Mouse (Mus musculus) liver, embryonic 13.5 days (tissue): ENCODE results near the gene Ptn. TPM values are rescaled to one million over a fixed set of nuclear protein-coding genes. Genes with fewer than 3 reads are reported as not detected.
A peak's percentile ranks its signal among the peaks of the same experiment; 100 is the strongest.

Experiments
- ATAC-seq: fragments of 200-750 bp; cut with Nextera tagmentation; 2 replicates; pipeline ENCODE4 v1.8.0; 2017; ENCODE audit warnings: low read depth, mild to moderate bottlenecking, moderate number of reproducible peaks, moderate library complexity
- DNase-seq: peaks from one replicate; pipeline ENCODE4 v3.0.0; 2022
- H3K27ac ChIP-seq: fragments of 300-500 bp; sonication (generic); 2 replicates; pipeline ENCODE4 v1.5.1; 2015; ENCODE audit warnings: moderate library complexity, mild to moderate bottlenecking, inconsistent platforms
- H3K27me3 ChIP-seq: fragments of 300-500 bp; sonication (generic); 2 replicates; pipeline ENCODE4 v1.6.1; 2015; ENCODE audit warnings: mild to moderate bottlenecking, inconsistent platforms
- H3K36me3 ChIP-seq: fragments of 300-500 bp; sonication (generic); 2 replicates; pipeline ENCODE4 v1.6.1; 2015; ENCODE audit warnings: mild to moderate bottlenecking, inconsistent platforms
- H3K4me1 ChIP-seq: fragments of 300-500 bp; sonication (generic); replicated peaks from 2 replicates; pipeline ENCODE4 v1.6.1; 2015; ENCODE audit warnings: inconsistent platforms
- H3K4me2 ChIP-seq: fragments of 300-500 bp; sonication (generic); 2 replicates; pipeline ENCODE4 v1.6.1; 2015; ENCODE audit warnings: inconsistent platforms, mild to moderate bottlenecking, moderate library complexity
- H3K4me3 ChIP-seq: fragments of 300-500 bp; sonication (generic); replicated peaks from 2 replicates; pipeline ENCODE4 v1.5.1; 2015; ENCODE audit warnings: mild to moderate bottlenecking, inconsistent platforms
- H3K9ac ChIP-seq: fragments of 300-500 bp; sonication (generic); 2 replicates; pipeline ENCODE4 v1.6.1; 2015; ENCODE audit warnings: mild to moderate bottlenecking, inconsistent platforms
- H3K9me3 ChIP-seq: fragments of 300-500 bp; sonication (generic); replicated peaks from 2 replicates; pipeline ENCODE4 v1.6.1; 2016; ENCODE audit warnings: inconsistent platforms
- WGBS: fragments of 180-500 bp; shearing (Covaris S2); methylation state at CpG from one replicate; pipeline ENCODE4 v1.1.7; 2015; ENCODE audit not compliant: insufficient replicate concordance; 5-methylcytosine and 5-hydroxymethylcytosine counted together
- polyA plus RNA-seq: library from polyadenylated mRNA; unstranded; fragments of >200 nt; fragmentation: Nextera tagmentation; extraction: Ambion mirVana; gene quantifications from 2 replicates; pipeline ENCODE4 v1.2.1, GENCODE M21; 2015

Ptn gene
- polyA plus RNA-seq: 39.9 and 50.2 TPM in 2 replicates

DNA sequence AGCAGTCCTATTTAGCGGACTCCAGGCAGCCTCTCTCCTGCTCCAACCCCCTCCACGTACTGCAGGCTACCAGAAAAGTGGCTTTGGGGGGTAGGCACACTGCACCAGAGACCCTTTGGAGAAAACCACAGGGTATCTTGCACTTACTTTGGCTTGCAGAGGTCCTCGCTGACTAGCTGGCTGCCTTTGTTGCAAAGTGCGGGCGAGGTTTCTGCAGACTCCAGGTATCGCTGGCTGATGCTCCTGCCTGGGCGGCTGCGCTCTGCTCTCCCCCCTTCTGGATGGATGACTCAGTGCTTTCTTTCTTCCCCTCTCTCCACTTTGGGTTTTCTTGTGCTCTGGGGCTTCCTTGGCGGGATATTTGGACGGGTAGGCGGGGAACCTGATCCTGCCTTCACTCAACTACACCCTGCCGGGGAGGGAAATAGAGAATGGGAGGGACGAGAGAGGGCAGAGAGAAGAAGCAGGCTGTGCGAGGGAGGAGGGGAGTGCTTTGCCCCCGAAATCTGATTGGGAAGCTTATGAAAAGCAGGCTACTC lies at the start of gene Ptn:
Gene Ptn (minus strand): TSS at position 474 of the 539 bp plus-strand sequence.
- Histone ChIP-seq H3K9ac (no peak within 1 kb of the TSS), H3K4me1 (no peaks in the 10 kb centered on the region), H3K9me3 (no peaks in the 10 kb centered on the region), H3K36me3 (no peaks in the 10 kb centered on the region), H3K27ac (no peak within 1 kb of the TSS), H3K4me3 (peak within 1 kb of the TSS; percentile 35), H3K27me3 (peaks cover 10% of the 10 kb centered on the region), H3K4me2 (peak within 1 kb of the TSS; percentile 39)
- no peak for ATAC-seq
- WGBS: 4% methylated on average over 15 of the region's 15 CpGs
- DNase-seq: no peak

GRCm38 (mm10) chr6:36858258-36859041 lies 48.4 kb upstream of the Ptn start:
- Histone ChIP-seq H3K4me1 (no peaks in the 10 kb centered on the region), H3K27me3 (no peaks in the 10 kb centered on the region), H3K27ac (no peak overlapping the region), H3K4me3 (no peak overlapping the region), H3K9ac (no peak overlapping the region), H3K4me2 (no peak overlapping the region), H3K36me3 (no peaks in the 10 kb centered on the region), H3K9me3 (no peaks in the 10 kb centered on the region)
- WGBS: 48% methylated on average over 3 of the region's 3 CpGs
- no peak for ATAC-seq
- DNase-seq: no peak

DNA sequence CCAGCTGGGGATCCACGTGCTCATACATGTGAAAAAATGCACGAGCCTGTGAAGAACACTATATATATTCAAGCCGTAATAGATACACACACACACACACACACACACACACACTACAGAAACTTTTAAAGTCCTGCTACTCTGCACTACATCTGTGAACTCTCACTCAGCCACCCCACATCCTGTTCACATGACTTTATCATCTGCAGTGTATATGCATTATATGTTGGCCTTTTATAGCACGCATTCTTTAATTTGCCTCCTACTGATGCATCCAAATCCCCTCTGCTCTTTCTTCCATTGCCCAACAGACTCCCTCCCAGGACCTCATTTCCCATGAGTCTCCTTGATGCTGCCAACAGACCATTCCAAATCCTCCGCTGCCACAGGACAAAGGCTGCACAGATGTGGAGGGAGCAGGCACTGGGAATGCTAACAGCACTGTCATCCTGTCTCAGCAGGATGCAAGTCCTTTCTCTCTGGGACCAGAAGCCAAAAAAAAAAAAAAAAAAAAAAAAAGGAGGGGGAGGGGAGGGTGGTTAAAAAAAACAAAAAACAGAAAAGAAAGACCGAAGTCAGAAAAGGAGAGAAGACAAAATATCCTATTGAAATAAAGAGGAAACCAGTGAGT lies 47.7 kb upstream of the Ptn start:
- no peaks in the 10 kb centered on the region for H3K27me3 ChIP-seq
- no peaks in the 10 kb centered on the region for H3K9me3 ChIP-seq
- no peak overlapping the region for H3K9ac ChIP-seq
- no peaks in the 10 kb centered on the region for H3K36me3 ChIP-seq
- ATAC-seq (no peak), DNase-seq (no peak)
- no peak overlapping the region for H3K4me2 ChIP-seq
- no peak overlapping the region for H3K4me3 ChIP-seq
- no peaks in the 10 kb centered on the region for H3K4me1 ChIP-seq
- no peak overlapping the region for H3K27ac ChIP-seq
- WGBS: 51% methylated on average over 6 of the region's 6 CpGs

- DNase-seq (no peak), ATAC-seq (no peak)
- no peak overlapping the region for H3K9ac ChIP-seq
- no peaks in the 10 kb centered on the region for H3K9me3 ChIP-seq
- no peak overlapping the region for H3K27ac ChIP-seq
- WGBS: 61% methylated on average over 7 of the region's 7 CpGs
- H3K36me3 ChIP-seq: no peaks in the 10 kb centered on the region
- H3K4me3 ChIP-seq: no peak overlapping the region
- no peaks in the 10 kb centered on the region for H3K27me3 ChIP-seq
- no peaks in the 10 kb centered on the region for H3K4me1 ChIP-seq
- H3K4me2 ChIP-seq: no peak overlapping the region
Observed at GRCm38 (mm10) chr6:36850422-36851129, 40.6 kb upstream of the Ptn start.

DNA sequence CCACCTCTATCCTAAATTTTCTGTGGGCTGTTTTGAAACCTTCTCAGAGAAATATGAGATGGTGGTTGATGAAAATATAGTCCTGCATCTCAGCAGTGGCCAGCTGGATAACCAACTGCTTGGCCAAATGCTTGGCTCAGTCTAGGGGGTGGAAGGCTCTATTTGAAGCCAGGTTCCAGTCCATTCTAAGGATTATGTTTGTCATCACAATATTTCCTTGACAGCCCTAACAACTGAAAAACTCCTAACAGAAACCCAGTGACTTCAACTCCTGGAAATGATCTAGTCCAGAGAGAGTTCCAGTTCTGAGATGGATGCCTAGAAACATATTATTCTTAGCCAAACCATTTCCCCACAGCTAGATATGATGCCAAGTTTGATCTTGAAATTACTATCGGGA lies 35.3 kb upstream of the Ptn start:
- 74% methylated on average over 1 of the region's 1 CpGs for WGBS
- Histone ChIP-seq H3K4me3 (no peak overlapping the region), H3K27ac (no peak overlapping the region), H3K9me3 (no peaks in the 10 kb centered on the region), H3K4me2 (no peak overlapping the region), H3K27me3 (no peaks in the 10 kb centered on the region), H3K36me3 (no peaks in the 10 kb centered on the region), H3K9ac (no peak overlapping the region), H3K4me1 (no peaks in the 10 kb centered on the region)
- DNase-seq: no peak
- no peak for ATAC-seq

DNA sequence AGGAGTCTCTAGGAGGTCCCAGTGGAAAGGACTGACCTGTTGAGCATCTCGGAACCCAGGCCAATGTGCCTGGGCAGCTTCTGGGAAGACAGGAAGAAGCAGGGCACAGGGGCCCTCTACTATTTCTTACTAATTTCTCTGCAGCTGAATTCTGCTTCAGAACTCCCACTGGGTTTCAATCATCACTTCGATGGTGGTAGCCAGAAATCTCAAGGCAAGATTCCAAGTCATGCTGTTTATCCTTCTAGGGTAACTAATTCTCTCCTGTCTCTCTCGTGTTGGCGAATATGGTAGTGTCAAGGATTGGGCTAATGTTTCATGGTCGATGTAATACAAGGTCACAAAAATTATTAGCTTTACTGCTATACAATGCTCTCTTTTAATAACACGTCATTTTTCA lies 34.2 kb upstream of the Ptn start:
- 63% methylated on average over 6 of the region's 6 CpGs for WGBS
- Histone ChIP-seq H3K27me3 (no peaks in the 10 kb centered on the region), H3K4me3 (no peak overlapping the region), H3K9ac (no peak overlapping the region), H3K9me3 (no peaks in the 10 kb centered on the region), H3K4me2 (no peak overlapping the region), H3K36me3 (no peaks in the 10 kb centered on the region), H3K4me1 (no peaks in the 10 kb centered on the region), H3K27ac (no peak overlapping the region)
- no peak for ATAC-seq
- DNase-seq: no peak

GRCm38 (mm10) chr6:36843031-36843488 lies 33.0 kb upstream of the Ptn start:
- Histone ChIP-seq H3K9me3 (no peaks in the 10 kb centered on the region), H3K4me3 (no peak overlapping the region), H3K4me2 (no peak overlapping the region), H3K27ac (no peak overlapping the region), H3K4me1 (no peaks in the 10 kb centered on the region), H3K9ac (no peak overlapping the region), H3K36me3 (no peaks in the 10 kb centered on the region), H3K27me3 (no peaks in the 10 kb centered on the region)
- no peak for DNase-seq
- WGBS: 71% methylated on average over 3 of the region's 3 CpGs
- ATAC-seq: no peak

DNA sequence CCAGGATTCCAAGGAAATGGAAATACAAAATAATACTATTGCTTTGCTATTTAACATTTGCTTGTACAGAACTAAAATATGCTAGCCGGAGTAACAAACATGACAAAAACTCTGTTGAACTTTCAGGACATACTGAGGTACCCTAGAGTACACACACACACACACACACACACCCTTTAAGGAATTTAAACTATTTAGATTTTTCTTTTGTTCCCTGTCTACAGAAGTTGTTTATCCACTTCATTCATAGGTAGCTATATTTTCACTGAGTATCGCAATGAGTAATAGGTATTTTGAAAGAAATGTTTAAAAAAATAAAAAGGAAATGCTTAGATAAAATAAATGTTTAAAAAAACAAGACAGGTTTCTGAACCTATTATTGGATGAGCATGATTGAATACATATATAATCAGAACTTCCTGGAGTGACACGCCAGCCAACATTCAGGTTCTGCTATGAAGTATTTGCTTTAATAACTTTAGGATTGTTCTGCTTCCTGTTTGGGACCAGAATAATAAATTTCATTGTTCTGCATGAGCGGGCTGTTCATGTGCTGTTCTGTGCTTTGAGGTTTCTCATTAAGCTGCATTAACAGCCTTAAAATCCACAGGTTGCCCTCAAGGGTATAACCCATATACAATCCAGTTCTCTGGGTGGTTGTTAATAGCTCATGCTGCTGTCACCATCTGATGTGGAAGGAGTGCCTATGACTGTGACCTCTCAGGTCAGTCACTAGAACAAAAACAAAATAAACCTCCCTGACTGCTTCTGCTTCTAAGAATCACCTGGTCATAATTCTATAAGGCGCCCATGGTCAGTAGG lies 32.3 kb upstream of the Ptn start:
- DNase-seq: no peak
- 63% methylated on average over 5 of the region's 5 CpGs for WGBS

GRCm38 (mm10) chr6:36841701-36842100 lies 31.7 kb upstream of the Ptn start:
- Histone ChIP-seq H3K36me3 (no peaks in the 10 kb centered on the region), H3K9me3 (no peaks in the 10 kb centered on the region), H3K27me3 (no peaks in the 10 kb centered on the region), H3K4me1 (no peaks in the 10 kb centered on the region), H3K4me2 (no peak overlapping the region), H3K27ac (no peak overlapping the region), H3K4me3 (no peak overlapping the region), H3K9ac (no peak overlapping the region)
- 72% methylated on average over 3 of the region's 3 CpGs for WGBS
- ATAC-seq: no peak
- no peak for DNase-seq

More for the DNA sequence above, 32.3 kb upstream of the Ptn start:
- Histone ChIP-seq H3K4me1 (no peaks in the 10 kb centered on the region), H3K36me3 (no peaks in the 10 kb centered on the region), H3K27me3 (no peaks in the 10 kb centered on the region), H3K9me3 (no peaks in the 10 kb centered on the region), H3K9ac (no peak overlapping the region), H3K27ac (no peak overlapping the region), H3K4me2 (no peak overlapping the region), H3K4me3 (no peak overlapping the region)
- no peak for ATAC-seq

DNA sequence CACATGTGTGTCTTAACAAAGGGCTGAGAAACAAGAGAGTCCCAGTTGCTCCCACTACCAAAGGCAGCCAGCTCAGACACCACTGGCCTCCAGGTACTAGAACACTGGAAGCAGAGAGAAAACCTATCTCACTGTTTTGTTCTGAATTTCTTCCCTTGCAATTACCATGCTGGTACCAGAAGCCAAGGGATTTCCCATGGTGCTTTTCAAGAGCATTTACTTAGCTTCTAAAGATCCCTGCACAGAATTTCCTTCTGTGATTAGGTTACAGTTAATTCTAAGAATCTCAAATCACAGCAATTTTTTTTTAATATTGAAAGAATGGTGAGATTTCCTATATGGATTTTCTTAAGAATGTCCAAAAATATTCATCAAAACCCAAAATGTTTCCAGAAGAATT lies 31.2 kb upstream of the Ptn start:
- no peak overlapping the region for H3K9ac ChIP-seq
- no peak overlapping the region for H3K27ac ChIP-seq
- no peak overlapping the region for H3K4me3 ChIP-seq
- H3K4me1 ChIP-seq: no peaks in the 10 kb centered on the region
- H3K27me3 ChIP-seq: no peaks in the 10 kb centered on the region
- H3K9me3 ChIP-seq: no peaks in the 10 kb centered on the region
- ATAC-seq (no peak), DNase-seq (no peak)
- H3K36me3 ChIP-seq: no peaks in the 10 kb centered on the region
- no peak overlapping the region for H3K4me2 ChIP-seq

GRCm38 (mm10) chr6:36838747-36839146 lies 28.7 kb upstream of the Ptn start:
- no peaks in the 10 kb centered on the region for H3K4me1 ChIP-seq
- no peaks in the 10 kb centered on the region for H3K9me3 ChIP-seq
- H3K36me3 ChIP-seq: no peaks in the 10 kb centered on the region
- WGBS: 74% methylated on average over 1 of the region's 1 CpGs
- no peaks in the 10 kb centered on the region for H3K27me3 ChIP-seq
- H3K27ac ChIP-seq: no peak overlapping the region
- ATAC-seq: no peak
- no peak overlapping the region for H3K9ac ChIP-seq
- no peak for DNase-seq
- no peak overlapping the region for H3K4me2 ChIP-seq
- H3K4me3 ChIP-seq: no peak overlapping the region
